Mouse (Mus musculus): Measurements from ENCODE around the gene Pcnt.

GRCm38 (mm10) chr10:76363233-76363632 is 79.4 kb downstream of the Pcnt start:
- TF ChIP-seq CTCF (IDR thresholded peaks at IDR 0.05; ENCODE audit: insufficient read depth, low read length) (no peak), POLR2A (IDR thresholded peaks at IDR 0.05; ENCODE audit: borderline replicate concordance, extremely low read depth, low read depth, low read length) (no peak)

All from lung, adult 2 months (tissue).